ENCODE assay signal across 13 mouse cellular contexts in the genomic region with DNA sequence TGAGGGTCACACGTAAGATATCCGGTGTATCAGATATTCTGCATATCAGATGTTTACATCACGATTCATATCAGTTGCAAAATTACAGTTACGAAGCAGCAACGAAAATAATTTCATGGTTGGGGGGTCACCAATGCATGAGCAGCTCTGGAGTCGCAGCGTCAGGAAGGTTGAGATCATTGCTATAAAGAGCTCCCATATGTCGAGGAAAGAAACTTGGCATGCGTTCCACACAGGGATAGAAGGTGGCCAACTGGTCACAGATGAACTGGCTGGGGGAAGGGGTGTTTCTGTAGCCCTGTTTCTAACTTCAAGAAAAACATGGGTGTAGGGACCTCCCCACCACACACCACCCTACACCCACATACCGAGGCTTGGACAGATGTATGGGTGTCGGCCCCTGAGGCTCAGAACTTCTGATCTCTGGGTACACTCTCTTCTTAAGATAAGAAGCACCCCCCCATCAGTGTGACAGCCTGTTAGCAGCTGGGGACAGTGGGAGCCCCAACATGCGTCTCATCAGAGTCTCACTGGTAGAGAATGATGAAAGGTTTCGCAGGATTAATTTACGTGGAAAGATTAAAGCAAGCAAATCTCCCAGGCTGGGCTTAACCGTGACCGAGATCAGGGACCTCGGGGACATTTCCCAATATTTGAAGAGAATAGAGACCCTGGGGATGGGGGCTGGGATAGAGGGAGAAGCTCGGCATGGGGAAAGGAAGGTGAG. TPM values are rescaled to one million over a fixed set of nuclear protein-coding genes. Genes with fewer than 3 reads are reported as not detected.
DNase-seq lines count a peak whose midpoint lies in the region.
"Had no signal": no experiment of that assay in that cellular context is flagged by ENCODE, and none has a peak within 500 bp of the region (broad histone marks: within the 10 kb centered on the region; RNA-seq: fewer than 3 reads in every experiment).

No protein-coding gene starts in this region.

- peak; percentile 27 for DNase-seq in layer of hippocampus, adult 11-12 months (ENCODE audit: low spot score)
- no peak for DNase-seq in layer of hippocampus, postnatal 25 days (ENCODE audit: extremely low spot score in 1 of 2, low spot score in 1 of 2)
- DNase-seq in brain, adult 2 months (ENCODE audit: low read depth, low spot score) = peak; percentile 98
- DNase-seq in cerebellum, adult 11 months = peak; percentile 81
- peak; percentile 75 to 87 for DNase-seq in cerebellum, postnatal 36 days
- DNase-seq in embryo, embryonic 10.5 days (ENCODE audit: low spot score) = no peak
- DNase-seq in thymus, postnatal 4 days = no peak
- DNase-seq: adrenal gland, postnatal 14 days; kidney, adult 9 months; lung, postnatal 14 days; spleen, adult 18-20 months had no signal

RNA-seq across cellular contexts. Expression of a gene that starts 54.1 kb away (rescaled TPM):
- total RNA-seq in layer of hippocampus, postnatal 25 days (2021) = 10 to 100 TPM; 43.1 to 50.8 TPM
- total RNA-seq: liver, adult 2 months; MEL had no signal

Comparison
In these comparisons a context has a peak if more than half of its experiments do, and no peak if none do; other contexts are left out.
1. DNase-seq: peak in layer of hippocampus, adult 11-12 months (single experiment), brain, adult 2 months (single experiment), cerebellum, adult 11 months (single experiment) and cerebellum, postnatal 36 days (2 of 2); none in layer of hippocampus, postnatal 25 days (0 of 2), embryo, embryonic 10.5 days (single experiment) and thymus, postnatal 4 days (single experiment).